Mouse (Mus musculus) megakaryocyte, embryonic 14.5 days (primary cell): Measurements from ENCODE around the gene Sardh. TPM values are rescaled to one million over a fixed set of nuclear protein-coding genes. Genes with fewer than 3 reads are reported as not detected.

ENCODE experiments used
- H3K27me3 ChIP-seq: replicated peaks from 2 replicates; pipeline ENCODE3; 2012; ENCODE audit warnings: inconsistent platforms
- H3K36me3 ChIP-seq: replicated peaks from 2 replicates; pipeline ENCODE3; 2012; ENCODE audit warnings: low read length, inconsistent platforms, mixed read lengths
- H3K4me1 ChIP-seq: 2 replicates; pipeline ENCODE4 v1.6.1; 2012; ENCODE audit warnings: inconsistent platforms
- H3K4me3 ChIP-seq: replicated peaks from 2 replicates; pipeline ENCODE3; 2012; ENCODE audit warnings: moderate library complexity, mild to moderate bottlenecking, inconsistent platforms
- H3K9me3 ChIP-seq: 2 replicates; pipeline ENCODE4 v1.6.1; 2012; ENCODE audit warnings: inconsistent platforms
- FLI1 ChIP-seq: IDR thresholded peaks from 2 replicates; pipeline ENCODE4 v1.6.1; 2012; ENCODE audit warnings: low read length, inconsistent platforms, mixed read lengths
- GATA1 ChIP-seq: IDR thresholded peaks from 3 replicates; pipeline ENCODE4 v1.6.1; 2012; ENCODE audit warnings: mixed read lengths, low read length, inconsistent platforms, borderline replicate concordance
- polyA plus RNA-seq: library from polyadenylated mRNA; stranded (reverse); fragments of >175 nt; gene quantifications from 2 replicates; pipeline ENCODE4 v1.2.3, GENCODE M21; 2012; ENCODE audit warnings: low replicate concordance; ENCODE audit not compliant: insufficient read depth

The Sardh gene
- polyA plus RNA-seq, 1 experiment: 531 TPM

DNA sequence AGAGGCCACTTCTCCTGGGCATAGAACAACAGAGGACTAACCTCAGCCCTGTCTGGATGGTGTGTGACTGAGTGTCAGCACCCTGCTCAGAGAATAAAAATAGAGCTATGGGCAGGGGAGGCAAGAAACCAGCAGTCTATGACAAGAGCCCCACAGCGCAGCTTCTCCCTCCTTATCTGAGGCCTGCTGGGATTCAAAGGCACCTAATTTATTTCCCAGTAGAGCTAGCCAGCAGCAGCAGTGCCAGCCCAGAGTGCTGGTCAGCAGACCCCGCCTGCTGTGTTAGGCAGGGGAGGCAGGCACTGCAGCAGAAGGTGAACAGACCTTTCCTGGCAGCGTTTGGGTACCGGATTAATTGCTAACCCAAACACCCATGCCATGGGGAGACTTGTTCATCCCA lies 66.2 kb downstream of the Sardh start:
- no peaks in the 10 kb centered on the region for H3K36me3 ChIP-seq
- H3K9me3 ChIP-seq: no peaks in the 10 kb centered on the region
- TF ChIP-seq GATA1: no peak
- TF ChIP-seq FLI1: no peak
- H3K4me3 ChIP-seq: no peak overlapping the region
- H3K4me1 ChIP-seq: peaks cover 29% of the 10 kb centered on the region
- H3K27me3 ChIP-seq: peaks cover 92% of the 10 kb centered on the region

DNA sequence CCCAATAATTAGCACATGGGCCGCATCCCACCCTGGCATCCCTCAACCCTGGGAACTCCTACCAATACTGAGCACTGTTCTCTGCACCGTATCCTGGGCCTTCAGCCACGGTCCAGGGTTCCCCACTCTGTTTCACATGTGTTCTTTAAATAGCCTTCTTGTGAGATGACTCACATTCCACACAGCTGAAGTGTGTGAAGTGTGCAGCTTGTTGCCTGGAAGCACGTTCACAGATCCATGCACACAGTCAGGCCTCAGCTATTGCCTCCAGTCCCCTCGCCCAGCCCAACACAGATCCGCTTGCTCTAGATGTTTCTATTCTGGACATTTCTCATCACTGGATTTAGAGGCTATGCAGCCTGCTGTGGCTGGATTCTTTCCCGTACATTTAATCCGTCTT lies 69.0 kb downstream of the Sardh start:
- TF ChIP-seq FLI1 (no peak), GATA1 (no peak)
- Histone ChIP-seq H3K9me3 (peaks cover 3% of the 10 kb centered on the region; the same call in 1 of the 2 replicates), H3K36me3 (no peaks in the 10 kb centered on the region), H3K4me1 (peaks cover 23% of the 10 kb centered on the region; the same call in 1 of the 2 replicates), H3K27me3 (peaks cover 96% of the 10 kb centered on the region), H3K4me3 (no peak overlapping the region)

DNA sequence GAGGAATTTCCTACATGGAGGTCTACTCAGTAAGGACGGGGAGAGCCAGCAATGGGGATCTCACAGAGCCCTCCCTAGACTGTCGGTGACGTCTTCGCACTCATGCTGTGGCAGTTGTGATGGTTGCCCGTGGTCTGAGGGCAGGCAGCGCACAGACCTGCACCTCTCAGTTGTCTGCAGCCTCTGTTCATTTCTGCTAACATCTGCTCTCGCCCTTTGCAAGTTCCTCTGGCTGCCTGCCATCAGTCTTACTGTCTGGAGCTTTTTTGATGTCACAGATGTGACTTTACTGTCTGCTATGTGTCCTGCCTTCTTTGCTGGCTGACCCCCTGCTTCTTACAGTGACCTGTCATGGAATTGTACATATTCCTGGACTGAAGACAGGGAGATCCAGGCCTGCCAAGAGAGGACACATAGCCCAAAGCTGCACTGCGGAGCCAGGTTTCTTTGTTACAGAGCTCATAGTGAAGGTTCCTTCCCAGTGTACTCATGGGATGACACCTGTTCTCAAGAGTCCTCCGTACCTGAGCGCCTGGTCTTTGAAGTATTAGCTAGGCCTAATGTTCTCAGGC lies 72.4 kb downstream of the Sardh start:
- peaks cover 5% of the 10 kb centered on the region; the same call in 1 of the 2 replicates for H3K9me3 ChIP-seq
- TF ChIP-seq FLI1: no peak
- H3K4me1 ChIP-seq: peaks cover 10% of the 10 kb centered on the region; the same call in 1 of the 2 replicates
- no peak overlapping the region for H3K4me3 ChIP-seq
- H3K27me3 ChIP-seq: peaks cover 85% of the 10 kb centered on the region
- no peaks in the 10 kb centered on the region for H3K36me3 ChIP-seq

DNA sequence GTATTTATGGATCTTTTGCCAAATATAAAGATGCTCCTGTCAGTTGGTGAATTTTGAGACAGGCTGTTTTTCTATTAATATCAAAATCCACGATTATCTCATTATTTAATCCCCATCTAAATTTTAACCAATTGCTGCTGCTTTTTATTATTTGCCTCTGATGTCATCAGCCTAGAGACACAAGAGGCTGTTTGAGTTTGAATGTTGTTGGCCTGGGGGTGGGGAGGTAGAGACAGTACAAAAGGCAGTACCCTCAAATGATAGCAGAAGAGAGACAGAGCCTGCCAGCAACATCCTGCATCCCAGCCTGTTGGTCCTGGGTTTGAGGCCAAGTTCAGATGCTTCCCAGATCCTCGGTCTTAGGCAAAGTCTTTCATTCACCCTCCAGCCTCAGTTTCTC lies 73.9 kb downstream of the Sardh start:
- peaks cover 5% of the 10 kb centered on the region; the same call in 1 of the 2 replicates for H3K9me3 ChIP-seq
- TF ChIP-seq FLI1 (no peak), GATA1 (no peak)

DNA sequence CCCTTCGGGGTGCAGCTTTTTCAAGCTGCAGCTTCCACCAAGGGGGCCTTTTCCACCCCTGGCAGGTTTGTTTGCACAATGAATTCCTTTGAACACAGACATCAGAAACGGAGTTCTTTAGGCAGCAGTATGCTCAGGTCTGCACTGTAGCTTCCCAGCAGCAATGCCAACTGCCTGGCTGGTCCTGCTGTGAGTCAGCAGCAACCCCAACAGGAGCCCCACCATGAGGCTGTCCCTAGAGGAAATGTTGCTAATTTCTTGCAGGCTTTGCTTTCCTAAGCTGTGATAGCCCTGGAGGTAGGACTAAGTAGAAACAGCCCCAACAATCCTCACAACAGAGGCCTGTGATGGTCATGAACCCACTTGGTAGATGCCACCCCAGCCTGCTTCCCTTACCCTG lies 81.1 kb downstream of the Sardh start:
- Histone ChIP-seq H3K27me3 (peaks cover 83% of the 10 kb centered on the region), H3K4me3 (no peak overlapping the region), H3K9me3 (0 out of 2 replicates have a peak, but pooled peaks cover 2% of the 10 kb centered on the region), H3K4me1 (peaks cover 14% of the 10 kb centered on the region), H3K36me3 (no peaks in the 10 kb centered on the region)
- no peak for TF ChIP-seq GATA1
- no peak for TF ChIP-seq FLI1

More for the DNA sequence above, 73.9 kb downstream of the Sardh start:
- no peaks in the 10 kb centered on the region for H3K36me3 ChIP-seq
- peaks cover 82% of the 10 kb centered on the region for H3K27me3 ChIP-seq
- peaks cover 9% of the 10 kb centered on the region; the same call in 1 of the 2 replicates for H3K4me1 ChIP-seq
- no peak overlapping the region for H3K4me3 ChIP-seq

DNA sequence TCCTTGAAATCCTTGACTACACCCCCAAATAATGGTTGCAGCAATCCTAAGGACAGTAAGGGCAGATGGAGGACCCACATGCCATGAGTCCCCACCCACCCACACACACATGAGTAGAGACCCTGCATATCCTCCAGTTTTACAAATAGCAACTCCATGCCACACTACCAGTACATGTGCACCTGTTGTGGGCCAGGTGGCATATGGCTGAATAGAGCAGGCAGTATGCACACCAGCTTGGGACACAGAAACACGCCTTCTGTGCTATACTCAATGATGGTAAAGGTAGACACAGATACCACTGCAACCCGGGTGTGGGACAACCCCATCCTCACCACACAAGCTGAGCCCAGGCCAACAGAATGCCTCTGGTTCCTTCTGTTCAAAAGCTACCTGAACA lies 82.1 kb downstream of the Sardh start:
- H3K36me3 ChIP-seq: no peaks in the 10 kb centered on the region
- peaks cover 14% of the 10 kb centered on the region for H3K4me1 ChIP-seq
- no peaks in the 10 kb centered on the region for H3K9me3 ChIP-seq
- TF ChIP-seq GATA1 (no peak), FLI1 (no peak)
- H3K27me3 ChIP-seq: peaks cover 90% of the 10 kb centered on the region
- no peak overlapping the region for H3K4me3 ChIP-seq

DNA sequence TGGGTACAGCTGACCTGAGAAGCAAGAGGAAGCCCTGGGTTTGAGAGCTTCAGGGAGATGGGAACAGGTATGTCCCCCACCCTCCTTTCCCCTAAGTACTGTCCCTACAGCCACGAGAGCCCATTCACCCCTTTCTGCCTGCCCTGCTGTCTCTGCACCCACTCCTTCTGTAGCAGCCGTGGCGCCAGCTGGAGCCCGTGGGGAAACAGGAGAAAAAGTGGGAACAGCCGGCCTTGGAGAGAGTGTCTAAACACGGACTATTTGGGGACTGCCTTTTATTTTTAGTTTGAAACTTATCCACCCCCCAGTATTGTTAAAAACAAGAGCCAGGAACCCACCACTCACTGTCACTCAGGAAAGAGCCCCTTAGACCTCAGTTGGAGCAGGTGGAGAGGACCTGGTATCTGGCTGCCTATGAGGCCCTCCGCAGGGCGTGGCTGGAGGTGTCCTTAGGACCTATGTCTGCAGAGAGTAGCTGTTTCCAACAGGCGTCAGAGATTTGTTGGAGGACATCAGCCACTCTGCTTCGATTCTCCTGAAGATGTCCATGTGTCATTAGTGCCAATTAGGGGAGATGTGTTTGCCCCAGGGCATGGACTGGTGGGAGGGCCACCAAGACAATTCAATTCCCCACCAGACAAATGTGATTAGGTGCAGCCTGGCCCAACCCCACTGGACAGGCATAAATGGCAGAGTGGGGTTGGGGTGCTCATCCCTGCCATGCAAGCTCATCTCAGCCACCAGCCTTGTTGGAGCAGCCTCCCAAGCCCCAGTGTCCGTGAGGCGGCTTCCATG lies 83.1 kb downstream of the Sardh start, which contains the start of gene Dbh:
TSS of gene Dbh (plus strand) at position 438 of the 795 bp plus-strand sequence.
- Histone ChIP-seq H3K36me3 (no peaks in the 10 kb centered on the region), H3K27me3 (peaks cover 92% of the 10 kb centered on the region), H3K4me3 (no peak within 1 kb of the TSS), H3K9me3 (no peaks in the 10 kb centered on the region), H3K4me1 (peaks cover 14% of the 10 kb centered on the region)
- no peak for TF ChIP-seq FLI1
- TF ChIP-seq GATA1: no peak

DNA sequence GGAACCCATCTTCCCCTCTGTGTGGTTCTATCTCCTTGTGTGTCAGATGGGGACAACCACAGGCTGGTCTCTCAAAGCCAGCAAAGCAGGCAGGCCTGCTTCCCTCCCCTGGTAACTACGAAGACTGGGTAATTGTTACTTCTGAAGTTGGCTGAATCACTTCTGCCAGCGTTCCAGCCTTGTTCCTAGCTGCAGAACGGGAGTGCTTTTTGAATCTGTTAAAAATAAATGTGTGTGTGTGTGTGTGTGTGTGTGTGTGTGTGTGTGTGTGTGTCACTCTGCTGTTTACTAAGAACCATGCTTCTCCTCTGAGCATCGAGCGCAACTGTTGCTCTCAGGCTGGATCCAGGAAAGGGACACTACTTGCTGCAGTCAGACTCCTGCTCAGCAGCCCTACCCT lies 84.3 kb downstream of the Sardh start:
- Histone ChIP-seq H3K36me3 (no peaks in the 10 kb centered on the region), H3K4me1 (peaks cover 17% of the 10 kb centered on the region), H3K27me3 (peaks cover 93% of the 10 kb centered on the region), H3K9me3 (no peaks in the 10 kb centered on the region), H3K4me3 (no peak overlapping the region)
- TF ChIP-seq GATA1: no peak
- TF ChIP-seq FLI1: no peak

DNA sequence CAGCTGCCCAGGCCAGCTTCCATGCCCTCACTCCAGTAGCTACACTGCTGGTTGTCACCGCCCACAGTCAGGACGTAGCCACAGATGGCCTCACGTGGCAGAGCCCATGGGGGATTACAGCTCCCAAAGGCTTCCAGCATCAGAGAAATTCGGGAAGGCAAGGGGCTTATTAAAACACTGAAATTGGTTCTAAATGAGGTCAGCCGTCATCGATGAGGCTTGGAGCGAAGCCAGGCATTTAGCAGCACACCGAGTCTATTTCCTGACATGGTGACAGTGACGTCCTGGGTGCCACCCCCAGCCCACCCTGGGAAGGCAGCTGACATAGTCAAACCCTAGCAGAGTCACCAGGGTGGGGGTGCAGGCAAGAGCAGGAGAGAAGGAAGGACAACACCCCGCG lies 85.5 kb downstream of the Sardh start:
- H3K9me3 ChIP-seq: peaks cover 10% of the 10 kb centered on the region

DNA sequence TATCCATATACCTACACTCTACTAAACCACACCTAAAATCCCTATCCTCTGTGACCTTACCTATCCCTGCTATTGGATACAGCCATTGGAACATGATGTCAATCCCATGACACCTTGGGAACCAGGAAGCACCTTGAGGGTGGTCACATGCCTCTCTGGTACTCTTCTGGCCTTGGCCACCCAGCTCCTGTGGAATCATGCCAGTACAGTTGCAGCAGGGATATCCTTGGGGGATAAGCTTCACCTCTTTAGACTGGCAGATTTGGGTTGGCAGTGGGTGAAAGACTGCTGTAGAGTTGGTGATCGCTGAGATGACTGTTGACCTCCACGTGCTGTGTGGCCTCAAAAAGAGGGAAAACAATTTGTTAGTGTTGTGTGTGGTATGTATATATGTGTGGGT lies 86.6 kb downstream of the Sardh start:
- Histone ChIP-seq H3K36me3 (no peaks in the 10 kb centered on the region), H3K9me3 (peaks cover 21% of the 10 kb centered on the region), H3K27me3 (peaks cover 82% of the 10 kb centered on the region), H3K4me3 (no peak overlapping the region), H3K4me1 (peaks cover 6% of the 10 kb centered on the region; the same call in 1 of the 2 replicates)
- TF ChIP-seq GATA1: no peak
- TF ChIP-seq FLI1: no peak

More for the DNA sequence above, 85.5 kb downstream of the Sardh start:
- H3K4me3 ChIP-seq: no peak overlapping the region
- H3K36me3 ChIP-seq: no peaks in the 10 kb centered on the region
- peaks cover 17% of the 10 kb centered on the region for H3K4me1 ChIP-seq
- peaks cover 89% of the 10 kb centered on the region for H3K27me3 ChIP-seq
- TF ChIP-seq GATA1: no peak
- no peak for TF ChIP-seq FLI1
